Comparison of ENCODE assay signal across 28 mouse cellular contexts in genomic region chr3:68711510-68711909, GRCm38 (mm10). TPM values are rescaled to one million over a fixed set of nuclear protein-coding genes. Genes with fewer than 3 reads are reported as not detected.
"Had no signal": no experiment of that assay in that cellular context is flagged by ENCODE, and none has a peak within 500 bp of the region (broad histone marks: within the 10 kb centered on the region; RNA-seq: fewer than 3 reads in every experiment).

No protein-coding gene starts in this region.

- H3K36me3 ChIP-seq: heart, embryonic 12.5 days; hindbrain, embryonic 10.5 days; hindbrain, embryonic 12.5 days; intestine, embryonic 15.5 days; limb, embryonic 10.5 days; limb, embryonic 12.5 days; liver, embryonic 12.5 days had no signal

- H3K4me3 ChIP-seq: gastrocnemius, adult 2 months; heart, adult 2 months; heart, embryonic 12.5 days; hindbrain, embryonic 10.5 days; hindbrain, embryonic 12.5 days; intestine, embryonic 15.5 days; layer of hippocampus, adult 2 months; left cerebral cortex, adult 2 months; limb, embryonic 10.5 days; limb, embryonic 12.5 days; liver, embryonic 12.5 days had no signal

- H3K4me2 ChIP-seq: heart, embryonic 12.5 days; hindbrain, embryonic 12.5 days; hindbrain, embryonic 14.5 days; intestine, embryonic 15.5 days; limb, embryonic 12.5 days; liver, embryonic 12.5 days had no signal

- H3K9me3 ChIP-seq: heart, embryonic 12.5 days; hindbrain, embryonic 12.5 days; intestine, embryonic 15.5 days; limb, embryonic 10.5 days; limb, embryonic 12.5 days; liver, embryonic 12.5 days had no signal

- H3K4me1 ChIP-seq: heart, embryonic 12.5 days; hindbrain, embryonic 10.5 days; hindbrain, embryonic 12.5 days; intestine, embryonic 15.5 days; limb, embryonic 10.5 days; limb, embryonic 12.5 days had no signal

- H3K27me3 ChIP-seq: heart, embryonic 12.5 days; hindbrain, embryonic 12.5 days; intestine, embryonic 15.5 days; limb, embryonic 12.5 days; liver, embryonic 12.5 days had no signal

- H3K9ac ChIP-seq: heart, embryonic 12.5 days; hindbrain, embryonic 12.5 days; hindbrain, embryonic 14.5 days; intestine, embryonic 15.5 days; limb, embryonic 12.5 days; liver, embryonic 12.5 days had no signal

- ATAC-seq: hindbrain, embryonic 16.5 days; inflammation-experienced regulatory T-cells, adult 6 months; intestine, embryonic 15.5 days; intestine, postnatal 0 days; liver, embryonic 12.5 days had no signal

- DNase-seq: gastrocnemius, adult 2 months; gastrocnemius, postnatal 10 days; gastrocnemius, postnatal 25 days; heart, adult 2 months; heart, postnatal 10 days; heart, postnatal 4 days; kidney, adult 18-20 months; kidney, adult 8-10 months; kidney, postnatal 10 days; kidney, postnatal 25 days; kidney, postnatal 4 days; liver had no signal

- H3K27ac ChIP-seq: gastrocnemius, adult 2 months; heart, adult 2 months; hindbrain, embryonic 10.5 days; hindbrain, embryonic 12.5 days; hindbrain, embryonic 14.5 days; intestine, embryonic 15.5 days; layer of hippocampus, adult 2 months; left cerebral cortex, adult 2 months; limb, embryonic 10.5 days; limb, embryonic 12.5 days; liver, embryonic 12.5 days had no signal

RNA-seq across cellular contexts. Expression of gene Il12a, which starts 21.1 kb away (rescaled TPM):
- polyA plus RNA-seq: heart, embryonic 14.5 days; heart, embryonic 16.5 days; hindbrain, embryonic 12.5 days; hindbrain, embryonic 14.5 days; intestine, embryonic 15.5 days; intestine, postnatal 0 days; kidney, embryonic 16.5 days; limb, embryonic 12.5 days had no signal
